Mouse (Mus musculus) embryonic facial prominence, embryonic 14.5 days (tissue): ENCODE data around the gene Mtx1. TPM values are rescaled to one million over a fixed set of nuclear protein-coding genes. Genes with fewer than 3 reads are reported as not detected.

Experiments
- ATAC-seq: fragments of 200-750 bp; cut with Nextera tagmentation; 2 replicates; pipeline ENCODE4 v1.8.0; 2017; ENCODE audit warnings: low read depth, moderate number of reproducible peaks, moderate TSS enrichment
- DNase-seq: peaks from one replicate; pipeline ENCODE4 v3.0.0-alpha.2; 2015; ENCODE audit warnings: low spot score
- H3K27ac ChIP-seq: fragments of 300-500 bp; sonication (generic); replicated peaks from 2 replicates; pipeline ENCODE4 v1.5.1; 2014; ENCODE audit warnings: low read depth, mild to moderate bottlenecking, low read length, moderate library complexity
- H3K27me3 ChIP-seq: fragments of 300-500 bp; sonication (generic); replicated peaks from 2 replicates; pipeline ENCODE4 v1.6.1; 2014; ENCODE audit warnings: low read length; ENCODE audit not compliant: control insufficient read depth, insufficient read depth
- H3K36me3 ChIP-seq: fragments of 300-500 bp; sonication (generic); 2 replicates; pipeline ENCODE4 v1.6.1; 2014; ENCODE audit warnings: low read length, mixed read lengths; ENCODE audit not compliant: control insufficient read depth, insufficient read depth
- H3K4me1 ChIP-seq: fragments of 300-500 bp; sonication (generic); 2 replicates; pipeline ENCODE4 v1.6.1; 2014; ENCODE audit warnings: antibody characterized with exemption, low read length; ENCODE audit not compliant: control insufficient read depth, insufficient read depth
- H3K4me2 ChIP-seq: fragments of 300-500 bp; sonication (generic); 2 replicates; pipeline ENCODE4 v1.6.1; 2014; ENCODE audit warnings: low read depth, mild to moderate bottlenecking, low read length, moderate library complexity, mixed read lengths
- H3K4me3 ChIP-seq: fragments of 300-500 bp; sonication (generic); 2 replicates; pipeline ENCODE4 v1.5.1; 2014; ENCODE audit warnings: low read depth, mild to moderate bottlenecking, low read length
- H3K9ac ChIP-seq: fragments of 300-500 bp; sonication (generic); 2 replicates; pipeline ENCODE4 v1.6.1; 2014; ENCODE audit warnings: low read depth, mild to moderate bottlenecking, low read length, moderate library complexity, mixed read lengths
- H3K9me3 ChIP-seq: fragments of 300-500 bp; sonication (generic); 2 replicates; pipeline ENCODE4 v1.6.1; 2016; ENCODE audit warnings: low read length; ENCODE audit not compliant: control insufficient read depth
- WGBS: fragments of 180-500 bp; shearing (Covaris S2); extraction: QIAGEN DNeasy Blood & Tissue Kit; methylation state at CpG from one replicate; pipeline ENCODE4 v1.1.7; 2014; 5-methylcytosine and 5-hydroxymethylcytosine counted together
- polyA plus RNA-seq: library from polyadenylated mRNA; unstranded; fragments of >200 nt; fragmentation: Nextera tagmentation; extraction: Ambion mirVana; gene quantifications from 2 replicates; pipeline ENCODE4 v1.2.1, GENCODE M21; 2014

Mtx1 gene
- polyA plus RNA-seq, 1 experiment from 2014 or later = 151 TPM

DNA sequence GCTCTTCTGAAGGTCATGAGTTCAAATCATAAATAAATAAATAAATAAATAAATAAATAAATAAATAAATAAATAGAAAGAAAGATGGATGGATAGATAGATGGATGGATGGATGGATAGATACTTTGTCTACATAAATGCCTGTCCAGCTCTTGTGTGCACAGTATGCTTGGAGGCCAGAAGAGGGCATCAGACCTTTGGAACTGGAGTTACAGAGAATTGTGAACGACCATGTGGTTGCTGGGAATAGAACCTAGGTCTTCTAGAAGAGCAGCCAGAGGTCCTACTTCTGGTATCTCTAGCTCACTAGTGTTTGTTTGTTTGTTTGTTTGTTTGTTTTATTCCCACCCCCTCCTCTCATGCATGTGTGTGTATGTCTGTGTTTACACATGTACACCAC is 33.5 kb downstream of the Mtx1 start:
- H3K27ac ChIP-seq = no peak overlapping the region
- H3K4me2 ChIP-seq = no peak overlapping the region
- H3K4me1 ChIP-seq = peaks cover 10% of the 10 kb centered on the region
- H3K9ac ChIP-seq = no peak overlapping the region
- peaks cover 12% of the 10 kb centered on the region; the same call in 1 of the 2 replicates for H3K36me3 ChIP-seq
- ATAC-seq (no peak), DNase-seq (no peak)
- H3K27me3 ChIP-seq = no peaks in the 10 kb centered on the region
- WGBS = 61% methylated on average over 1 of the region's 1 CpGs
- no peak overlapping the region for H3K4me3 ChIP-seq
- no peaks in the 10 kb centered on the region for H3K9me3 ChIP-seq

DNA sequence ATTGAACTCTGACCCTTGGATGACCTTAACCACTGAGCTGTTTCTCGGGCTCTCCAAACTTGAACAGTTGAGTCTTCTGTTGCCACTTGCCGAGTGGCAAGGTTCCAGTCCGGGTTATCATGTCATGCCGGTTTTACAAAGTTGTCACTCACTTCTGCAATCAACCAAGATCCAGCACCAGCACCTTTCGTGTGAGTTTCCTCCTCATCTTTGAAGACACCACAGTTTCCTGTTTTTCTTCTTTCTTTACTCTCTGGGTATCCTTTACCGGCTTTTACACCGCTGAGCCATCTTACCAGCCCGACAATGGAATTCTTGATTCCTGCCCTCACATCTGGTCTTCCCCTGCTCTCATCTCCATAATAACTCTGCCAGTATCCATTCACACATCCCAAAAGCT is 36.5 kb downstream of the Mtx1 start:
- ATAC-seq = no peak
- Histone ChIP-seq H3K36me3 (peaks cover 25% of the 10 kb centered on the region; the same call in 1 of the 2 replicates), H3K4me1 (peaks cover 2% of the 10 kb centered on the region; the same call in 1 of the 2 replicates), H3K4me3 (no peak overlapping the region), H3K4me2 (no peak overlapping the region), H3K27me3 (no peaks in the 10 kb centered on the region), H3K9me3 (no peaks in the 10 kb centered on the region), H3K27ac (no peak overlapping the region), H3K9ac (no peak overlapping the region)
- WGBS = 72% methylated on average over 8 of the region's 8 CpGs
- DNase-seq = no peak

DNA sequence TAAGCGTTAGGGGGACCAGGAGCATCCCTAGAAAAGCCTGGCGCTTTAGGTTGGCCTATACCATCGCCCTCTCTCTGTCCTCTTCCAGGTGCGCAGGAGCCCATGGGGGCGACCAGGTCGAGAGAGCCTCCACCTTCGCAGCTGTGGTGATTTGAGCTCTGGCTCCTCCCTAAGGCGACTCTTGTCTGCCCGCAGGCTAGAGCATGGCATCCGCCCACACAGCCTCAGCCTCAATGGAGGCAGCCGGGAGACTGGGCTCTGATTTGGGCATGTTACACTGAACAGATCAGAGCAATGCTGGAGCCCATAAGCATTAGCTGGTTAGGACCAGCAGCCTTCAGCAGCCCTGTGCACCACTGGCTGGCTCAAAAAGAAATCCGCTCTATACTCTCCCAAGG is 38.4 kb downstream of the Mtx1 start:
- no peaks in the 10 kb centered on the region for H3K9me3 ChIP-seq
- peaks cover 25% of the 10 kb centered on the region; the same call in 1 of the 2 replicates for H3K36me3 ChIP-seq
- no peak overlapping the region for H3K4me3 ChIP-seq
- no peak overlapping the region for H3K4me2 ChIP-seq
- no peak for DNase-seq
- 61% methylated on average over 12 of the region's 12 CpGs for WGBS
- H3K4me1 ChIP-seq = peaks cover 14% of the 10 kb centered on the region; the same call in 1 of the 2 replicates
- ATAC-seq = no peak
- no peak overlapping the region for H3K27ac ChIP-seq
- H3K27me3 ChIP-seq = no peaks in the 10 kb centered on the region
- H3K9ac ChIP-seq = no peak overlapping the region; the same call in 1 of the 2 replicates

DNA sequence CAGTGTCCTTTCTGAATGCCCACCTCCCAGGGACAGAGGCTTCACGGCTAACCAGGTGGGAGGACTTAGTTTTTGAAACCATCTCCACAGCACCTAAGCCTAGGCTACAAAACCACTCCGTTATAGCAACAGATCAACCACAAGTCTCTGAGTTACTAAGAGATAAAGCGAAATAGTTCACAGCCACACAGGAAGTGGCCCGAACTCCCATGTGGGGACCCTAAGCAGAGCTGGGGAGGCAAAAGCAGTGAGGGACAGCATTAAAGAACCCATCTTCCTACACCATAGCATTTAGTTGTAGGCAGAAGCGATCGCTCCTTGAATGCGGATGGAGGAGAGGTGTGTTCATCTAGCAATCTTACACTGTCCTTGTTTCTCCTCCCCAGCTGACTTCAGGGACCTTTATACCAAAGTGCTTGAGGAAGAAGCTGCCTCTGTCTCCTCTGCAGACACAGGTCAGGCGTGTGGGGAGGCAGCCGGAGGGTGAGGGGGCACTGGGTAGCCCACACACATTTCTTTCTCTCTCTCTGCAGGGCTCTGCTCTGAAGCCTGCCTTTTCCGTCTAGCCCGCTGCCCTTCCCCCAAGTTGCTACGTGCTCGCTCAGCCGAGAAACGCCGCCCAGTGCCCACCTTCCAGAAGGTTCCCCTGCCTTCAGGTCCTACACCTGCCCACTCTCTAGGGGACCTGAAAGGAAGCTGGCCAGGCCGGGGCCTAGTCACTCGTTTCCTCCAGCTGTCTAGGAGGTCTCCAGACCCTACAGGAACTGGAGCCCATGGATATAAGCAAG is 39.0 kb downstream of the Mtx1 start:
- Histone ChIP-seq H3K27me3 (no peaks in the 10 kb centered on the region), H3K36me3 (peaks cover 25% of the 10 kb centered on the region; the same call in 1 of the 2 replicates), H3K4me1 (peaks cover 14% of the 10 kb centered on the region; the same call in 1 of the 2 replicates), H3K27ac (no peak overlapping the region), H3K9ac (no peak overlapping the region; the same call in 1 of the 2 replicates), H3K4me2 (no peak overlapping the region), H3K4me3 (no peak overlapping the region), H3K9me3 (no peaks in the 10 kb centered on the region)
- DNase-seq (no peak), ATAC-seq (no peak)
- 70% methylated on average over 17 of the region's 18 CpGs for WGBS

DNA sequence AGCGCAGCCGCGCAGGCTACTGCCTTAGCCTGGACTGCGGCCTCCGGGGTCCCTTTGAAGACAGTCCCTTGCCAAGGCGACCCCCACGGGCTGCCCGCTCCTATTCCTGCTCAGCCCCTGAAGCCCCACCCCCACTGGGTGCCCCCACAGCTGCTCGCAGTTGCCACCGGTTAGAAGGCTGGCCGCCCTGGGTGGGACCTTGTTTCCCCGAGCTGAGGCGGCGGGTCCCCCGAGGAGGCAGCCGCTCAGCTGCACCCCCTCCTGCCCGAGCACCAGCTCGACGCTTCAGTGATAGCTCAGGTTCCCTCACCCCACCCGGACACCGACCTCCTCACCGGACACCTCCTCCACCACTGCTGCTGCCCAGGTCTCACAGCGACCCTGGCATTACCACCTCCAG is 39.7 kb downstream of the Mtx1 start:
- H3K27ac ChIP-seq = no peak overlapping the region
- ATAC-seq (no peak), DNase-seq (no peak)
- no peaks in the 10 kb centered on the region for H3K9me3 ChIP-seq
- no peak overlapping the region for H3K4me3 ChIP-seq
- H3K9ac ChIP-seq = no peak overlapping the region
- WGBS = 49% methylated on average over 23 of the region's 23 CpGs
- no peak overlapping the region for H3K4me2 ChIP-seq
- H3K4me1 ChIP-seq = peaks cover 14% of the 10 kb centered on the region; the same call in 1 of the 2 replicates
- peaks cover 30% of the 10 kb centered on the region; the same call in 1 of the 2 replicates for H3K36me3 ChIP-seq
- H3K27me3 ChIP-seq = no peaks in the 10 kb centered on the region

DNA sequence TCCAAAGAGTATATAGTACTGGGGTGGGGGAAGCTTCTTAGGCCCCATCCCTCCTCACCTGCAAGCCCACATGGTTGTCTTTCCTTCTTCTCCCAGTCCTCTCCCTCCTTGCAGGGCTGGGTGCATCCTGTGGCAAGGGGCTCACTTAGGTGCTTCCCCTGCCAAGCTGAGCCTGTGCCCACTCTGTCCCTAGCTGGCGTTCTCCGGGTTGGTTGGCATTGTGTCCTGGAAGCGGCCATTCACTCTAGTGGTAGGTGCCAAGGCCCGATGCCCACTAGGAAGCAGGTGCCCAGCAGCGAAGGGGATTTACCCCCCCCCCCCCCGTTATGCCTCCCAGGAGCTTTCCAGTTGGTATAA is 43.0 kb downstream of the Mtx1 start:
- peak overlapping the region; percentile 53 for H3K4me3 ChIP-seq
- H3K4me2 ChIP-seq = peak overlapping the region; percentile 73
- H3K9ac ChIP-seq = peak overlapping the region; percentile 69
- DNase-seq (no peak), ATAC-seq (no peak)
- H3K27me3 ChIP-seq = no peaks in the 10 kb centered on the region
- H3K9me3 ChIP-seq = no peaks in the 10 kb centered on the region
- peaks cover 56% of the 10 kb centered on the region for H3K36me3 ChIP-seq
- H3K4me1 ChIP-seq = peaks cover 14% of the 10 kb centered on the region
- 94% methylated on average over 5 of the region's 6 CpGs for WGBS
- peak overlapping the region; percentile 66; the same call in 1 of the 2 replicates for H3K27ac ChIP-seq

DNA sequence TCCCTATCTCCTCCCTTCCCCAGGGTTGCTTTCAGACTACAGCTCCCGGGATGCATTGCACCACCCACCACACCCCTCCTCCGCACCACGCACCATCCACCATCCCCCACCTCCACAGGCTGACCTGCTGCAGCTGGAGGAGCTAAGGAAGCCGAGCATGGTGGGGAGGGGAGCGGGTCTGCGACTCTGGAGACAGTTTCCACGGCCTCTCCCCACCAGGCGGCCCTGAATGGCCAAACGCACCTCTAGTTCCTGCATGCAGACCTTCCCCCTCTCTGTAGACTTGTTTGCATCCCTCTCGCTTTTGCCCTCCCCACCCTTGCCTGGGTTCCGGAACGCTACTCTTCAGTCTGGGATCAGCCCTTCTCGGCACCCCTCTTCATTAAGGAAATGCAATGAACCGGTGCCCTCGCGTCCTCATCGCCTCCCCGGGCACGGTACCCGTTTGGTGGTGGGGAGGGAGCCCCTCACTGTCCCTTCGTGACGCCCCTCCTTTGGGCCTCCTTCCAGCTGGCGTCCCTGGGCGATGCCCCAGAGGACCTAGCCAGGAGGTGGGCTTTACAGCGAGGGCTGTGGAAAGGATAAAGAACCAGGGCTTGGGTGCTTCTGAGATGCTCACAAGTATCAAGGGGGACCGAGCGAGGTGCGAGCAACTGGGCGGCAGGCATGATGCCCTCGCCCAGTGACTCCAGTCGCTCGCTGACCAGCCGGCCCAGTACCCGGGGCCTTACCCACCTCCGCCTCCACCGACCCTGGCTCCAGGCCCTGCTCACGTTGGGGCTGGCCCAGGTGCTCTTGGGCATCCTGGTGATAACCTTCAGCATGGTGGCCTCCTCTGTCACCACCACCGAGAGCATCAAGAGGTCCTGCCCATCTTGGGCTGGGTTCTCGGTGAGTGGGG is 43.6 kb downstream of the Mtx1 start, which contains the start of gene Fam189b:
Gene Fam189b, plus strand, starts transcription at position 86 of the 901 bp plus-strand sequence.
- 3% methylated on average over 32 of the region's 39 CpGs for WGBS
- peak within 1 kb of the TSS; percentile 66 for H3K27ac ChIP-seq
- H3K27me3 ChIP-seq = no peaks in the 10 kb centered on the region
- ATAC-seq (peak; percentile 97), DNase-seq (peak; percentile 95)
- peaks cover 20% of the 10 kb centered on the region for H3K4me1 ChIP-seq
- H3K36me3 ChIP-seq = peaks cover 54% of the 10 kb centered on the region
- H3K9me3 ChIP-seq = no peaks in the 10 kb centered on the region
- H3K4me3 ChIP-seq = peak within 1 kb of the TSS; percentile 53
- H3K9ac ChIP-seq = peak within 1 kb of the TSS; percentile 69
- peak within 1 kb of the TSS; percentile 73 for H3K4me2 ChIP-seq

DNA sequence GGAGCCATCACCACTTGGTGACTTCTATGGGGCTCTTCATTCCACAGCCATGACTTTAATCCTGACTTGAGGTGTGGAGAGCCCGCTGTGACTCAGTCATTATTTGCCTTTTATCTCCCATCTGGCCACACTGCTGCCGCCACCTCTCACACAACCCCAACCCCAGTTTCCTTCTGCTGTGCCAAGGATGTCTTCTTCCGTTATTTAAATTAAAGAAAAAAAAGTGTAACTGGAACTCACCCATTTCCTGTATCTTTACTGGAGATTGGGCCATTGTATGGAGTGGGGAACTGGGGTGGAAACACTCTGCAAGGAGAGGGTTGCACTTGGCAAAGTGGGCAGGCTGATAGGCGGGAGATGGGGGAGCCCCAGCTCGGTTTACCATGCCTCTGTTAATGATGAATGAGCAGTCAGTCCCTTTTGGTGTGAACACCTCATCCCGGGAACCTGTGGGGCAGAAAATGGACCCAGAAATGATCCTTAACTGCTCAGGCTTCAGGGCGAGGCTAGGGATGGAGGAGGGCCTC is 44.3 kb downstream of the Mtx1 start:
- Histone ChIP-seq H3K36me3 (peaks cover 46% of the 10 kb centered on the region), H3K9me3 (no peaks in the 10 kb centered on the region), H3K27ac (no peak overlapping the region), H3K4me3 (peak overlapping the region; percentile 53), H3K9ac (no peak overlapping the region), H3K4me1 (peaks cover 24% of the 10 kb centered on the region), H3K27me3 (no peaks in the 10 kb centered on the region), H3K4me2 (peak overlapping the region; percentile 73; the same call in 1 of the 2 replicates)
- DNase-seq (no peak), ATAC-seq (peak; percentile 2; the same call in 1 of the 2 replicates)
- 43% methylated on average over 7 of the region's 7 CpGs for WGBS
